Mouse (Mus musculus): ENCODE data around the gene Myl12a.
A peak's percentile ranks its signal among the peaks of the same experiment; 100 is the strongest.
"Not testable (repeated sequence)": the region's sequence is repeated elsewhere in the genome, so short reads cannot be mapped to it uniquely, and the experiment has no call there.

Myl12a gene

GRCm38 (mm10) chr17:70989991-70990390, 12.7 kb downstream of the Myl12a start:
- DNase-seq (ENCODE audit: low spot score in 2 of 2): no peak

- no peak for DNase-seq (ENCODE audit: low spot score in 2 of 2)
Observed at GRCm38 (mm10) chr17:70989430-70989829, 13.2 kb downstream of the Myl12a start.

- DNase-seq (ENCODE audit: low spot score in 2 of 2): no peak
Observed at GRCm38 (mm10) chr17:70988337-70988767, 14.3 kb downstream of the Myl12a start.

GRCm38 (mm10) chr17:70986831-70987660, 15.6 kb downstream of the Myl12a start:
- no peak for DNase-seq (ENCODE audit: low spot score in 2 of 2)

GRCm38 (mm10) chr17:70986355-70986740, 16.3 kb downstream of the Myl12a start:
- DNase-seq (ENCODE audit: low spot score in 2 of 2): no peak

- DNase-seq (ENCODE audit: low spot score in 2 of 2): no peak
Observed at GRCm38 (mm10) chr17:70985501-70986354, 16.9 kb downstream of the Myl12a start.

- no peak for DNase-seq (ENCODE audit: low spot score in 2 of 2)
Observed at GRCm38 (mm10) chr17:70979345-70980223, 23.1 kb downstream of the Myl12a start.

GRCm38 (mm10) chr17:70977799-70978198, 24.9 kb downstream of the Myl12a start:
- no peak for DNase-seq (ENCODE audit: low spot score in 2 of 2)

- not testable (repeated sequence) for DNase-seq (ENCODE audit: low spot score in 2 of 2)
Observed at GRCm38 (mm10) chr17:70974065-70974464, 28.6 kb downstream of the Myl12a start.

GRCm38 (mm10) chr17:70973398-70973797, 29.3 kb downstream of the Myl12a start:
- no peak for DNase-seq (ENCODE audit: low spot score in 2 of 2)

GRCm38 (mm10) chr17:70971206-70971605, 31.5 kb downstream of the Myl12a start:
- DNase-seq (ENCODE audit: low spot score in 2 of 2): no peak

- DNase-seq (ENCODE audit: low spot score in 2 of 2): no peak
Observed at GRCm38 (mm10) chr17:70968606-70969191, 34.0 kb downstream of the Myl12a start.

- no peak for DNase-seq (ENCODE audit: low spot score in 2 of 2)
Observed at GRCm38 (mm10) chr17:70967646-70968045, 35.0 kb downstream of the Myl12a start.

- no peak for DNase-seq (ENCODE audit: low spot score in 2 of 2)
Observed at GRCm38 (mm10) chr17:70967191-70967590, 35.5 kb downstream of the Myl12a start.

GRCm38 (mm10) chr17:70966126-70966525, 36.6 kb downstream of the Myl12a start:
- no peak for DNase-seq (ENCODE audit: low spot score in 2 of 2)

GRCm38 (mm10) chr17:70965281-70965680, 37.4 kb downstream of the Myl12a start:
- DNase-seq (ENCODE audit: low spot score in 2 of 2): no peak

GRCm38 (mm10) chr17:70963546-70963945, 39.1 kb downstream of the Myl12a start:
- DNase-seq (ENCODE audit: low spot score in 2 of 2): peak; percentile 61 to 96

GRCm38 (mm10) chr17:70951266-70951665, 51.4 kb downstream of the Myl12a start:
- no peak for DNase-seq (ENCODE audit: low spot score in 2 of 2)

- DNase-seq (ENCODE audit: low spot score in 2 of 2): no peak
Observed at GRCm38 (mm10) chr17:70949171-70949570, 53.5 kb downstream of the Myl12a start.

- no peak for DNase-seq (ENCODE audit: low spot score in 2 of 2)
Observed at GRCm38 (mm10) chr17:70948721-70949120, 54.0 kb downstream of the Myl12a start.

- no peak for DNase-seq (ENCODE audit: low spot score in 2 of 2)
Observed at GRCm38 (mm10) chr17:70943779-70944178, 58.9 kb downstream of the Myl12a start.
